Mouse (Mus musculus) CH12.LX (cell line): ENCODE measurements at regions not wholly inside any gene's neighbourhood (a gene's known extent, or its start where the extent isn't known, plus 50 kb on each side); places are given as distances from the start of the nearest gene placed in this dataset.

Experiments used
- DNase-seq: peaks from one replicate; pipeline ENCODE4 v3.0.0-alpha.2; 2013; ENCODE audit errors: extremely low read depth
- H3K27ac ChIP-seq: 2 replicates; pipeline ENCODE4 v1.5.1; 2012; ENCODE audit warnings: low read depth, mild to moderate bottlenecking, control low read depth, moderate library complexity; ENCODE audit not compliant: insufficient read depth
- H3K27me3 ChIP-seq: replicated peaks from 2 replicates; pipeline ENCODE3; 2012; ENCODE audit warnings: inconsistent platforms
- H3K36me3 ChIP-seq, 2 experiments: replicated peaks in 1 of 2; 2 replicates each; pipeline versions ENCODE3 to v1.6.1; 2012; ENCODE audit warnings: inconsistent platforms in 1 of 2, low read length in 1 of 2, mild to moderate bottlenecking in 1 of 2, mixed read lengths in 1 of 2, moderate library complexity in 1 of 2; ENCODE audit not compliant: control insufficient read depth in 1 of 2, insufficient read depth in 1 of 2
- H3K4me1 ChIP-seq, 2 experiments: 2 replicates each; pipeline ENCODE4 v1.6.1; 2012; ENCODE audit warnings: inconsistent platforms in 1 of 2, moderate library complexity in 1 of 2; ENCODE audit not compliant: insufficient read depth in 2 of 2, control insufficient read depth in 1 of 2
- H3K4me2 ChIP-seq: 2 replicates; pipeline ENCODE4 v1.6.1; 2012; ENCODE audit warnings: low read depth, mild to moderate bottlenecking, control low read depth; ENCODE audit not compliant: poor library complexity, insufficient read depth, severe bottlenecking
- H3K4me3 ChIP-seq, 3 experiments: fragments of 150-350 bp in 1 of 3; sonication (generic) in 1 of 3; replicated peaks in 1 of 3; 2 replicates each; pipeline versions ENCODE3 to v1.5.1; 2011 to 2012; ENCODE audit warnings: low read depth in 2 of 3, low read length in 2 of 3, mild to moderate bottlenecking in 2 of 3, moderate library complexity in 2 of 3, control low read depth in 1 of 3, improper control_type of control experiment in 1 of 3, inconsistent platforms in 1 of 3, mixed read lengths in 1 of 3; ENCODE audit not compliant: poor library complexity in 1 of 3
- H3K79me2 ChIP-seq: replicated peaks from 2 replicates; pipeline ENCODE4 v1.6.1; 2012; ENCODE audit warnings: mild to moderate bottlenecking, moderate library complexity; ENCODE audit not compliant: control insufficient read depth, poor library complexity, insufficient read depth, severe bottlenecking; ENCODE audit errors: extremely low read depth
- H3K9ac ChIP-seq: 2 replicates; pipeline ENCODE4 v1.6.1; 2012; ENCODE audit warnings: low read depth, mild to moderate bottlenecking, control low read depth, moderate library complexity; ENCODE audit not compliant: insufficient read depth
- H3K9me3 ChIP-seq: replicated peaks from 2 replicates; pipeline ENCODE3; 2012; ENCODE audit warnings: low read length, inconsistent platforms, mixed read lengths
- BHLHE40 ChIP-seq: IDR thresholded peaks from 2 replicates; pipeline ENCODE4 v1.6.1; 2011; ENCODE audit warnings: mild to moderate bottlenecking, low read depth, low read length, improper control_type of control experiment
- CHD2 ChIP-seq: IDR thresholded peaks from 2 replicates; pipeline ENCODE4 v1.6.1; 2011; ENCODE audit warnings: low read length, improper control_type of control experiment
- E2F4 ChIP-seq: IDR thresholded peaks from 2 replicates; pipeline ENCODE4 v1.6.1; 2011; ENCODE audit warnings: low read depth, low read length, improper control_type of control experiment; ENCODE audit not compliant: insufficient replicate concordance
- EP300 ChIP-seq: IDR thresholded peaks from 2 replicates; pipeline ENCODE4 v1.6.1; 2011; ENCODE audit warnings: low read length, improper control_type of control experiment
- IRF4 ChIP-seq: IDR thresholded peaks from 2 replicates; pipeline ENCODE4 v1.6.1; 2014; ENCODE audit warnings: low read depth, mild to moderate bottlenecking, inconsistent platforms, low read length, improper control_type of control experiment
- MEF2A ChIP-seq: IDR thresholded peaks from 2 replicates; pipeline ENCODE4 v1.6.1; 2014; ENCODE audit warnings: low read depth, mild to moderate bottlenecking, inconsistent platforms, low read length, improper control_type of control experiment, borderline replicate concordance
- MXI1 ChIP-seq: IDR thresholded peaks from 2 replicates; pipeline ENCODE4 v1.6.1; 2011; ENCODE audit warnings: mild to moderate bottlenecking, low read depth, low read length, improper control_type of control experiment
- MYC ChIP-seq: IDR thresholded peaks from 2 replicates; pipeline ENCODE4 v1.6.1; 2011; ENCODE audit warnings: low read depth, mild to moderate bottlenecking, improper control_type of control experiment, low read length
- NRF1 ChIP-seq: IDR thresholded peaks from 2 replicates; pipeline ENCODE4 v1.6.1; 2014; ENCODE audit warnings: low read depth, mild to moderate bottlenecking, inconsistent platforms, low read length, improper control_type of control experiment, moderate library complexity
- PAX5 ChIP-seq: IDR thresholded peaks from 2 replicates; pipeline ENCODE4 v1.6.1; 2012; ENCODE audit warnings: low read length, inconsistent platforms, mixed read lengths
- POLR2A ChIP-seq: IDR thresholded peaks from 2 replicates; pipeline ENCODE4 v1.6.1; 2011; ENCODE audit warnings: low read depth, mild to moderate bottlenecking, improper control_type of control experiment, low read length
- POLR2AphosphoS2 ChIP-seq: IDR thresholded peaks from 2 replicates; pipeline ENCODE4 v1.6.1; 2011; ENCODE audit warnings: low read depth, low read length, improper control_type of control experiment
- SIN3A ChIP-seq: IDR thresholded peaks from 2 replicates; pipeline ENCODE4 v1.6.1; 2012; ENCODE audit warnings: low read length, improper control_type of control experiment, inconsistent platforms
- TBP ChIP-seq: conservative IDR thresholded peaks from 2 replicates; pipeline ENCODE4 v1.6.1; 2011; ENCODE audit warnings: low read depth, low read length, improper control_type of control experiment
- TCF12 ChIP-seq: IDR thresholded peaks from 2 replicates; pipeline ENCODE4 v1.6.1; 2014; ENCODE audit warnings: low read depth, mild to moderate bottlenecking, inconsistent platforms, low read length, improper control_type of control experiment
- UBTF ChIP-seq: IDR thresholded peaks from 2 replicates; pipeline ENCODE4 v1.6.1; 2012; ENCODE audit warnings: low read depth, mild to moderate bottlenecking, inconsistent platforms, low read length, improper control_type of control experiment, moderate library complexity
- USF2 ChIP-seq: conservative IDR thresholded peaks from 2 replicates; pipeline ENCODE4 v1.6.1; 2011; ENCODE audit warnings: low read depth, low read length, improper control_type of control experiment
- ZC3H11A ChIP-seq: IDR thresholded peaks from 2 replicates; pipeline ENCODE4 v1.6.1; 2012; ENCODE audit warnings: low read depth, mild to moderate bottlenecking, inconsistent platforms, low read length, improper control_type of control experiment
- ZKSCAN1 ChIP-seq: IDR thresholded peaks from 2 replicates; pipeline ENCODE4 v1.6.1; 2012; ENCODE audit warnings: low read depth, inconsistent platforms, low read length, improper control_type of control experiment, borderline replicate concordance
- ZMIZ1 ChIP-seq: IDR thresholded peaks from 2 replicates; pipeline ENCODE4 v1.6.1; 2012; ENCODE audit warnings: low read depth, mild to moderate bottlenecking, inconsistent platforms, low read length, improper control_type of control experiment
- dilution Hi-C: fragments of 300-500 bp; cut with MboI; formaldehyde crosslinking; loops from 2 replicates; pipeline ENCODE4 v1.14.3; 2020; ENCODE audit warnings: low sequenced_read_pairs; ENCODE audit not compliant: extremely low pct_unique_long_range_greater_than_20kb, extremely low pct_ligation_motif_present
- in situ Hi-C: fragments of 300-500 bp; cut with MboI; formaldehyde crosslinking; loops from 3 replicates; pipeline ENCODE4 v1.14.3; 2019; ENCODE audit warnings: low sequenced_read_pairs, low pct_ligation_motif_present, low pct_unique_long_range_greater_than_20kb, mixed read lengths

GRCm38 (mm10) chr13:97366723-97367122 is 125.8 kb downstream of the Enc1 start:
- Histone ChIP-seq H3K27me3 (no peaks in the 10 kb centered on the region), H3K9ac (no peak overlapping the region), H3K4me1 (no peaks in the 10 kb centered on the region), H3K4me2 (no peak overlapping the region), H3K27ac (no peak overlapping the region), H3K9me3 (peaks cover 23% of the 10 kb centered on the region), H3K4me3 (no peak overlapping the region), H3K36me3 (no peaks in the 10 kb centered on the region), H3K79me2 (no peaks in the 10 kb centered on the region)
- TF ChIP-seq MEF2A = no peak
- dilution Hi-C loops (no loop called here), in situ Hi-C loops (no loop called here)
- no peak for DNase-seq

GRCm38 (mm10) chr13:97365557-97366244 is 124.8 kb downstream of the Enc1 start:
- Histone ChIP-seq H3K9me3 (peaks cover 21% of the 10 kb centered on the region), H3K4me1 (no peaks in the 10 kb centered on the region), H3K79me2 (no peaks in the 10 kb centered on the region), H3K4me2 (no peak overlapping the region), H3K27ac (no peak overlapping the region), H3K36me3 (no peaks in the 10 kb centered on the region), H3K27me3 (no peaks in the 10 kb centered on the region), H3K4me3 (no peak overlapping the region), H3K9ac (no peak overlapping the region)
- DNase-seq = no peak
- dilution Hi-C loops = no loop called here
- in situ Hi-C loops = no loop called here
- TF ChIP-seq CHD2 = no peak
- TF ChIP-seq BHLHE40 = no peak
- TF ChIP-seq MYC = no peak
- no peak for TF ChIP-seq UBTF
- no peak for TF ChIP-seq MXI1
- no peak for TF ChIP-seq POLR2A
- TF ChIP-seq USF2 = no peak
- TF ChIP-seq ZKSCAN1 = no peak
- no peak for TF ChIP-seq POLR2AphosphoS2
- TF ChIP-seq ZMIZ1 = no peak
- no peak for TF ChIP-seq IRF4
- no peak for TF ChIP-seq PAX5
- no peak for TF ChIP-seq EP300

GRCm38 (mm10) chr13:97365004-97365403 is 124.1 kb downstream of the Enc1 start:
- TF ChIP-seq E2F4 = no peak
- no peak for TF ChIP-seq SIN3A
- TF ChIP-seq TBP = no peak
- TF ChIP-seq TCF12 = no peak
- TF ChIP-seq ZMIZ1 = no peak
- TF ChIP-seq ZC3H11A = no peak
- TF ChIP-seq NRF1 = no peak
- Histone ChIP-seq H3K4me1 (no peaks in the 10 kb centered on the region), H3K79me2 (no peaks in the 10 kb centered on the region), H3K27ac (no peak overlapping the region), H3K9me3 (peaks cover 19% of the 10 kb centered on the region), H3K9ac (no peak overlapping the region), H3K4me2 (no peak overlapping the region), H3K27me3 (no peaks in the 10 kb centered on the region), H3K4me3 (no peak overlapping the region), H3K36me3 (no peaks in the 10 kb centered on the region)
- in situ Hi-C loops (no loop called here), dilution Hi-C loops (no loop called here)
- no peak for DNase-seq
